Mouse (Mus musculus): ENCODE measurements around the gene Gfod1.

DNA sequence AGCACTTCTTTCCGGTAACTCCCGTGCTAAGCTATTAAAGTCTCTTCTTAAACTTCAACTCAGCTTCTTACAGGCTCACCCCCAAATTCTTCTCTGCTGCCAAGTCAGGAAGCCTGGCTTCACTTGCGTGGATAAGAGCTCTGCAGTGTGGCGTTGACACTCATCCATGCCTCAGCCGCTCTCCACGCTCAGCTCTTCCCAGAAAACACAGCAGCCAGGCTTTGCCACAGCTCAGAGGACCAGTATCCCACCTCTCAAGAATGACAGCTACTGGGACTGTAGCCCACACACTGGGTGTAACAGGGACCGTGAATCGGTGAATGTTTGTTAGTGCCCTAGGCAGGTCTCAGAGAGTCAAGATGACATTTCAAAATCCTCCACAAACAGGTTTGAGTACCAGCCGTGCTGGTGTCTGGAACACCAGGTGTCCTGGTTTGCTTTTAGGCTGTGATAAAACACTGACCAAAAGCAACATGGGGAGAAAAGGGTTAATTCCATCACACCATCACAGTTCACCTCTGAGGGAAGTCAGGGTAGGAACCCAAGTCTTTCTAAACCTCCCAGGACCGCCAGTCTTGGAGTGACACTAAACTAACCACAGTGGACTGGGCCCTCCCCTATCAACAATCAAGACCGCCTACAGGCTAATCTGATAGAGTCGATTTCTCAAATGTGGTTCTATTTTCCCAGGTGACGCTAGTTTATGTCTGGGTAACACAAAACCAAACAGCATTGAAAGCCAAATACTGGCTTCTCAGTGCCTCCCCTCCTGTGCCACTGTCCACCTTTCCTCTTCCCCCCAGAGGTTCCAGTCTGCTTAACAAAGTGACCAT lies 31.5 kb downstream of the Gfod1 start:
- no peak for TF ChIP-seq CTCF (conservative IDR thresholded peaks at IDR 0.05; ENCODE audit: low read length)
- TF ChIP-seq POU5F1 (IDR thresholded peaks at IDR 0.05; ENCODE audit: borderline replicate concordance, low read length): no peak
- TF ChIP-seq NANOG (IDR thresholded peaks at IDR 0.05; ENCODE audit: borderline replicate concordance, low read length): no peak
